Mouse (Mus musculus) CH12.LX (cell line): ENCODE data around the gene Ttyh3. TPM values are rescaled to one million over a fixed set of nuclear protein-coding genes. Genes with fewer than 3 reads are reported as not detected.

Experiments
- DNase-seq: peaks from one replicate; pipeline ENCODE4 v3.0.0-alpha.2; 2013; ENCODE audit errors: extremely low read depth
- H3K27ac ChIP-seq: 2 replicates; pipeline ENCODE4 v1.5.1; 2012; ENCODE audit warnings: low read depth, mild to moderate bottlenecking, control low read depth, moderate library complexity; ENCODE audit not compliant: insufficient read depth
- H3K27me3 ChIP-seq: replicated peaks from 2 replicates; pipeline ENCODE3; 2012; ENCODE audit warnings: inconsistent platforms
- H3K36me3 ChIP-seq, 2 experiments: replicated peaks in 1 of 2; 2 replicates each; pipeline versions ENCODE3 to v1.6.1; 2012; ENCODE audit warnings: inconsistent platforms in 1 of 2, low read length in 1 of 2, mild to moderate bottlenecking in 1 of 2, mixed read lengths in 1 of 2, moderate library complexity in 1 of 2; ENCODE audit not compliant: control insufficient read depth in 1 of 2, insufficient read depth in 1 of 2
- H3K4me1 ChIP-seq, 2 experiments: 2 replicates each; pipeline ENCODE4 v1.6.1; 2012; ENCODE audit warnings: inconsistent platforms in 1 of 2, moderate library complexity in 1 of 2; ENCODE audit not compliant: insufficient read depth in 2 of 2, control insufficient read depth in 1 of 2
- H3K4me2 ChIP-seq: 2 replicates; pipeline ENCODE4 v1.6.1; 2012; ENCODE audit warnings: low read depth, mild to moderate bottlenecking, control low read depth; ENCODE audit not compliant: poor library complexity, insufficient read depth, severe bottlenecking
- H3K4me3 ChIP-seq, 3 experiments: fragments of 150-350 bp in 1 of 3; sonication (generic) in 1 of 3; replicated peaks in 1 of 3; 2 replicates each; pipeline versions ENCODE3 to v1.5.1; 2011 to 2012; ENCODE audit warnings: low read depth in 2 of 3, low read length in 2 of 3, mild to moderate bottlenecking in 2 of 3, moderate library complexity in 2 of 3, control low read depth in 1 of 3, improper control_type of control experiment in 1 of 3, inconsistent platforms in 1 of 3, mixed read lengths in 1 of 3; ENCODE audit not compliant: poor library complexity in 1 of 3
- H3K79me2 ChIP-seq: replicated peaks from 2 replicates; pipeline ENCODE4 v1.6.1; 2012; ENCODE audit warnings: mild to moderate bottlenecking, moderate library complexity; ENCODE audit not compliant: control insufficient read depth, poor library complexity, insufficient read depth, severe bottlenecking; ENCODE audit errors: extremely low read depth
- H3K9ac ChIP-seq: 2 replicates; pipeline ENCODE4 v1.6.1; 2012; ENCODE audit warnings: low read depth, mild to moderate bottlenecking, control low read depth, moderate library complexity; ENCODE audit not compliant: insufficient read depth
- H3K9me3 ChIP-seq: replicated peaks from 2 replicates; pipeline ENCODE3; 2012; ENCODE audit warnings: low read length, inconsistent platforms, mixed read lengths
- CHD2 ChIP-seq: IDR thresholded peaks from 2 replicates; pipeline ENCODE4 v1.6.1; 2011; ENCODE audit warnings: low read length, improper control_type of control experiment
- E2F4 ChIP-seq: IDR thresholded peaks from 2 replicates; pipeline ENCODE4 v1.6.1; 2011; ENCODE audit warnings: low read depth, low read length, improper control_type of control experiment; ENCODE audit not compliant: insufficient replicate concordance
- ELF1 ChIP-seq: IDR thresholded peaks from 2 replicates; pipeline ENCODE4 v1.6.1; 2014; ENCODE audit warnings: low read depth, mild to moderate bottlenecking, inconsistent platforms, low read length, improper control_type of control experiment
- MAX ChIP-seq: IDR thresholded peaks from 2 replicates; pipeline ENCODE4 v1.6.1; 2011; ENCODE audit warnings: low read length, improper control_type of control experiment
- MAZ ChIP-seq: IDR thresholded peaks from 2 replicates; pipeline ENCODE4 v1.6.1; 2012; ENCODE audit warnings: low read depth, mild to moderate bottlenecking, inconsistent platforms, low read length, improper control_type of control experiment, moderate library complexity
- MYC ChIP-seq: IDR thresholded peaks from 2 replicates; pipeline ENCODE4 v1.6.1; 2011; ENCODE audit warnings: low read depth, mild to moderate bottlenecking, improper control_type of control experiment, low read length
- NELFE ChIP-seq: IDR thresholded peaks from 2 replicates; pipeline ENCODE4 v1.6.1; 2011; ENCODE audit warnings: low read depth, low read length, improper control_type of control experiment
- PAX5 ChIP-seq: IDR thresholded peaks from 2 replicates; pipeline ENCODE4 v1.6.1; 2012; ENCODE audit warnings: low read length, inconsistent platforms, mixed read lengths
- POLR2A ChIP-seq: IDR thresholded peaks from 2 replicates; pipeline ENCODE4 v1.6.1; 2011; ENCODE audit warnings: low read depth, mild to moderate bottlenecking, improper control_type of control experiment, low read length
- RAD21 ChIP-seq: IDR thresholded peaks from 2 replicates; pipeline ENCODE4 v1.6.1; 2011; ENCODE audit warnings: low read depth, mild to moderate bottlenecking, low read length, improper control_type of control experiment, moderate library complexity
- SIN3A ChIP-seq: IDR thresholded peaks from 2 replicates; pipeline ENCODE4 v1.6.1; 2012; ENCODE audit warnings: low read length, improper control_type of control experiment, inconsistent platforms
- TBP ChIP-seq: conservative IDR thresholded peaks from 2 replicates; pipeline ENCODE4 v1.6.1; 2011; ENCODE audit warnings: low read depth, low read length, improper control_type of control experiment
- TCF12 ChIP-seq: IDR thresholded peaks from 2 replicates; pipeline ENCODE4 v1.6.1; 2014; ENCODE audit warnings: low read depth, mild to moderate bottlenecking, inconsistent platforms, low read length, improper control_type of control experiment
- UBTF ChIP-seq: IDR thresholded peaks from 2 replicates; pipeline ENCODE4 v1.6.1; 2012; ENCODE audit warnings: low read depth, mild to moderate bottlenecking, inconsistent platforms, low read length, improper control_type of control experiment, moderate library complexity
- ZKSCAN1 ChIP-seq: IDR thresholded peaks from 2 replicates; pipeline ENCODE4 v1.6.1; 2012; ENCODE audit warnings: low read depth, inconsistent platforms, low read length, improper control_type of control experiment, borderline replicate concordance
- ZMIZ1 ChIP-seq: IDR thresholded peaks from 2 replicates; pipeline ENCODE4 v1.6.1; 2012; ENCODE audit warnings: low read depth, mild to moderate bottlenecking, inconsistent platforms, low read length, improper control_type of control experiment
- dilution Hi-C: fragments of 300-500 bp; cut with MboI; formaldehyde crosslinking; loops from 2 replicates; pipeline ENCODE4 v1.14.3; 2020; ENCODE audit warnings: low sequenced_read_pairs; ENCODE audit not compliant: extremely low pct_unique_long_range_greater_than_20kb, extremely low pct_ligation_motif_present
- in situ Hi-C: fragments of 300-500 bp; cut with MboI; formaldehyde crosslinking; loops from 3 replicates; pipeline ENCODE4 v1.14.3; 2019; ENCODE audit warnings: low sequenced_read_pairs, low pct_ligation_motif_present, low pct_unique_long_range_greater_than_20kb, mixed read lengths
- polyA plus RNA-seq: library from polyadenylated mRNA; unstranded; fragments of >175 nt; gene quantifications from 2 replicates; pipeline ENCODE4 v1.2.1, GENCODE M21; 2012; ENCODE audit warnings: low read depth; ENCODE audit not compliant: insufficient read length
- total RNA-seq, 2 experiments: library from RNA; depleted of rRNA; stranded (reverse); fragments of 300-350 nt in 1 of 2; fragments of >200 nt in 1 of 2; gene quantifications; 2 replicates each; pipeline ENCODE4 v1.2.3; 2012 to 2014

The Ttyh3 gene
- total and polyA plus RNA-seq, 3 experiments, result 0.31 to 6.3 (median 1.4) TPM

- dilution Hi-C loops (no loop called here), in situ Hi-C loops (no loop called here)
- Histone ChIP-seq H3K9ac (no peak overlapping the region), H3K4me3 (no peak overlapping the region), H3K27me3 (peaks cover 29% of the 10 kb centered on the region), H3K9me3 (no peaks in the 10 kb centered on the region), H3K4me1 (peaks cover 6 to 20% of the 10 kb centered on the region in 2 experiments), H3K27ac (no peak overlapping the region), H3K4me2 (no peak overlapping the region), H3K36me3 (no peaks in the 10 kb centered on the region), H3K79me2 (no peaks in the 10 kb centered on the region)
- peak; percentile 94 for DNase-seq
- peak; percentile 61; the same call in 1 of the 2 replicates for TF ChIP-seq MAX
- 0 out of 2 replicates have a peak, but pooled peaks have one; percentile 36 for TF ChIP-seq POLR2A
- TF ChIP-seq PAX5, result no peak
- TF ChIP-seq UBTF, result no peak
- peak; percentile 39; the same call in 1 of the 2 replicates for TF ChIP-seq ELF1
These were observed 353 bp upstream of the Ttyh3 start for GRCm38 (mm10) chr5:140649101-140649667.

DNA sequence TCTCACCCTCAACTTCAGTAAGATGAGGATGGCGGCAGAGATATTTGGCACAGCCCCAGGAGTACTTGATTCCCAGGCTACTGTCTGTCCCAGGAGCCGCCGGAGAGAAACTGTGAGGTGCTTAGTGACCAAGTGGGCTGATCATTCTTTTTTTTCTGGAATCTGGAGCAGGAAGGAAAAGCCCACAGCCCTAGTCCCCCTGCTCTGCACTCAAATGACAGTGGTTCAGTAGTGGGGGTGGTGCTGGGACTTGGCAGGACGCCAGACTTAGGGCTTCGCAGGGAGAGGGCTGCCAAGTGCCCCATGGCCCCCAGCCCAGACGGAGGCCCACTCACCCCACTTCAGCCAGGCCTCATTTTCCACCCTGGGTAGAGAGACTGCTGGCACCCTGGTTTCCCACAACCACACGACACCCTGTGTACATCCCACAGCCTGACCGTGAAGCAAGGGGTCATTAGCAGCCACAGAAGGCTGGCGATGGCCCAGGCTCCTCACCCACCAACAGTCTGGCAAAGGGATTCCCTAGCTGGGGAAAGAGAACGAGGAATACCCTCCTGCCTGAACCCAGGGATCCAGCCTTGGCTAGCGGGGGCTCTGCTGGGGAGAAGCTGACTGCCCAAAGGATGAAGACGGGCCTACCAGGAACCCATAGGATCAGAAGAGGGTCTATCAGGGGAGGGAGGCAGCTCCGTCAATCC, 861 bp downstream of the Ttyh3 start:
- H3K9ac ChIP-seq, result peak overlapping the region; percentile 65
- H3K9me3 ChIP-seq, result no peaks in the 10 kb centered on the region
- no peak overlapping the region for H3K27ac ChIP-seq
- dilution Hi-C loops, result no loop called here
- peaks cover 6 to 20% of the 10 kb centered on the region in 2 experiments for H3K4me1 ChIP-seq
- no peak for DNase-seq
- H3K4me3 ChIP-seq, result peak overlapping the region; percentile 34 to 85 (median 57)
- H3K79me2 ChIP-seq, result no peaks in the 10 kb centered on the region
- no peaks in the 10 kb centered on the region for H3K36me3 ChIP-seq
- H3K4me2 ChIP-seq, result peak overlapping the region; percentile 87
- H3K27me3 ChIP-seq, result peaks cover 29% of the 10 kb centered on the region
- in situ Hi-C loops, result no loop called here
- TF ChIP-seq MAZ (no peak), PAX5 (no peak), ELF1 (no peak), TBP (no peak), E2F4 (no peak), TCF12 (no peak), NELFE (no peak), RAD21 (no peak), CHD2 (no peak), POLR2A (no peak), MYC (no peak), ZKSCAN1 (no peak), ZMIZ1 (no peak), SIN3A (no peak), UBTF (no peak)
